Mouse (Mus musculus) gastrocnemius, postnatal 14 days (tissue): ENCODE measurements around the gene Klra7. TPM values are rescaled to one million over a fixed set of nuclear protein-coding genes. Genes with fewer than 3 reads are reported as not detected.
"Not testable (repeated sequence)": the region's sequence is repeated elsewhere in the genome, so short reads cannot be mapped to it uniquely, and the experiment has no call there.

ENCODE experiments used
- DNase-seq: peaks from one replicate; pipeline ENCODE4 v3.0.0; 2021; ENCODE audit warnings: mixed read lengths
- intact Hi-C: fragments of 180-260 bp; cut with DNase I; formaldehyde crosslinking; loops from one replicate; pipeline ENCODE4 v1.15.1; 2025; ENCODE audit warnings: low total_unique reads
- long read RNA-seq, 2 experiments: library from polyadenylated mRNA; stranded (forward); transcript quantifications; one replicate each; pipeline ENCODE4 v2.0.0; 2021
- total RNA-seq, 2 experiments: library from RNA; stranded (reverse); gene quantifications; 2 replicates each; pipeline ENCODE4 v1.2.3; 2021

Gene Klra7
- total RNA-seq = not detected
- long read RNA-seq, experiment 1 = 0 reads
- long read RNA-seq, experiment 2 = 0 reads

GRCm38 (mm10) chr6:130233222-130233621, at the start of gene Klra7:
TSS of gene Klra7 (minus strand) at chr6:130233322.
- DNase-seq = no peak
- intact Hi-C loops = no loop called here

DNA sequence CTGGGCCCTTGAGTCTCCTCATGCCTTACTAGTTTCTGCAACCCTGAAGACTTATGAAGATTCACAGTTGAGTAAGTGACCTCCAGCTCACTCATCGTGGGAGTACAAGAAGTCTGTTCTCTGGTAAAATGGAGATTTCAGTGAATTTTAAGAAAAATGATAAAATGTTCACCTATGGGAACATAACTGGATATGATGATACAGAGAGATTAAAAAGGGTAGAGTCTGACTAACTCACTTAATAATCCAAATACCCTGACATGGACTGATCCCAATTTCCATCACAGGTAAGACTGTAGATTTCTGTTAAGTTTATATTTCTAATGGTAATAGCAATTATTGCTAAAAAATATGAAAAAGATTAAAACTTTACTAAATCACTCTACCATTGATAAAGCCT, 48.7 kb upstream of the Klra7 start, which contains the start of gene Klra10:
Gene Klra10 (minus strand): TSS at position 101 of the 400 bp plus-strand sequence.
- DNase-seq, intact Hi-C loops: not testable (repeated sequence)

GRCm38 (mm10) chr6:130255326-130255725, 22.2 kb upstream of the Klra7 start:
- intact Hi-C loops = loop anchor here (5.0 kb wide), 1 partner anchor 208 kb away; no protein-coding TSS in a partner anchor
- DNase-seq = no peak

GRCm38 (mm10) chr6:130237536-130237935, 4.4 kb upstream of the Klra7 start:
- DNase-seq = no peak
- intact Hi-C loops = no loop called here

DNA sequence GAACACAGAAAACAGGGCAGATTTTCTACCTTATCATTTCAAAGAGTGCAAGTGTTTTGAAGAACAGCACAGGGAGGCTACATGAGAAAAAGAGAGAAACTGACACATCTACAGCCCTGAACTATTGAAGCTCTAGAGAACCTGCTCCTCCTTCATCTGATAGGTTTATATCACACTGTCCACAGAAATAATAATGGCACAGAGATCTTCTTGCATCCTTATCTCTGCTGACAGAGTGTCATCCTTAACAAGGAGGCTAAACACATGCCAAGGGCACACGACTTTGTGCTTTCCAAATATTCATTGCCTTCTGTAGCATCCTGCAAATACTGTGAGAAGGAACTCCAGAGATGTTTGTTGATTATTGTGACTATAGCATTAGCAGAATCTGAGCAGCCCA, 3.5 kb upstream of the Klra7 start:
- intact Hi-C loops = no loop called here
- DNase-seq = no peak

GRCm38 (mm10) chr6:130197453-130197852, 35.7 kb downstream of the Klra7 start:
- intact Hi-C loops, DNase-seq: not testable (repeated sequence)

- intact Hi-C loops, DNase-seq: not testable (repeated sequence)
These were observed 40.1 kb downstream of the Klra7 start, which contains the start of gene Klra9 for GRCm38 (mm10) chr6:130193012-130193411. TSS of gene Klra9 (minus strand) at chr6:130193112.

Other genes starting within 250 kb of the Klra7 start
- gene Klra6, start 206.4 kb downstream of the Klra7 start, total RNA-seq = not detected
- gene Klra4, start 166.1 kb downstream of the Klra7 start, total RNA-seq = not detected
- gene Klra8, start 103.4 kb downstream of the Klra7 start, total RNA-seq = not detected
- under 1 TPM in 1 of 2 experiments, not detected in 1; 0.18 TPM for gene Klra9, start 40.2 kb downstream of the Klra7 start, total RNA-seq
- gene Klra10, start 48.6 kb upstream of the Klra7 start, total RNA-seq = not detected
- gene Klra3, start 104.3 kb upstream of the Klra7 start, total RNA-seq = not detected
- not detected for gene Klra1, start 153.6 kb upstream of the Klra7 start, total RNA-seq